Mouse (Mus musculus): ENCODE data around the gene Bdkrb2. TPM values are rescaled to one million over a fixed set of nuclear protein-coding genes. Genes with fewer than 3 reads are reported as not detected.

Bdkrb2 gene
- polyA plus RNA-seq, 1 experiment from 2014 or later: 3.8 TPM

- ATAC-seq (ENCODE audit: insufficient number of reproducible peaks, low FRiP score, low TSS enrichment, low read depth): no peak
- WGBS: 94% methylated on average over 13 of the region's 13 CpGs
- Histone ChIP-seq H3K9ac (no peak overlapping the region), H3K27me3 (no peaks in the 10 kb centered on the region), H3K4me2 (no peak overlapping the region), H3K4me1 (no peaks in the 10 kb centered on the region), H3K9me3 (no peaks in the 10 kb centered on the region), H3K27ac (no peak overlapping the region), H3K4me3 (no peak overlapping the region), H3K36me3 (peaks cover 78% of the 10 kb centered on the region)
Measured at GRCm38 (mm10) chr12:105634374-105635067, 71.5 kb downstream of the Bdkrb2 start.

- Histone ChIP-seq H3K4me1 (no peaks in the 10 kb centered on the region), H3K9me3 (no peaks in the 10 kb centered on the region), H3K36me3 (peaks cover 92% of the 10 kb centered on the region), H3K27ac (no peak overlapping the region), H3K9ac (no peak overlapping the region), H3K4me3 (no peak overlapping the region), H3K4me2 (no peak overlapping the region), H3K27me3 (no peaks in the 10 kb centered on the region)
- no peak for ATAC-seq (ENCODE audit: insufficient number of reproducible peaks, low FRiP score, low TSS enrichment, low read depth)
- 92% methylated on average over 9 of the region's 9 CpGs for WGBS
Measured at GRCm38 (mm10) chr12:105636551-105636950, 73.5 kb downstream of the Bdkrb2 start.

GRCm38 (mm10) chr12:105637554-105637953 lies 74.5 kb downstream of the Bdkrb2 start:
- ATAC-seq (ENCODE audit: insufficient number of reproducible peaks, low FRiP score, low TSS enrichment, low read depth): no peak
- no peaks in the 10 kb centered on the region for H3K4me1 ChIP-seq
- no peak overlapping the region for H3K9ac ChIP-seq
- H3K27ac ChIP-seq: no peak overlapping the region
- peaks cover 96% of the 10 kb centered on the region for H3K36me3 ChIP-seq
- no peak overlapping the region for H3K4me3 ChIP-seq
- H3K4me2 ChIP-seq: no peak overlapping the region
- H3K27me3 ChIP-seq: no peaks in the 10 kb centered on the region
- 76% methylated on average over 4 of the region's 4 CpGs for WGBS
- no peaks in the 10 kb centered on the region for H3K9me3 ChIP-seq

GRCm38 (mm10) chr12:105642770-105643321 lies 79.8 kb downstream of the Bdkrb2 start:
- no peak overlapping the region for H3K4me2 ChIP-seq
- peaks cover 97% of the 10 kb centered on the region for H3K36me3 ChIP-seq
- no peaks in the 10 kb centered on the region for H3K4me1 ChIP-seq
- H3K9ac ChIP-seq: no peak overlapping the region
- ATAC-seq (ENCODE audit: insufficient number of reproducible peaks, low FRiP score, low TSS enrichment, low read depth): no peak
- no peak overlapping the region for H3K4me3 ChIP-seq
- H3K9me3 ChIP-seq: no peaks in the 10 kb centered on the region
- WGBS: 95% methylated on average over 11 of the region's 11 CpGs
- no peaks in the 10 kb centered on the region for H3K27me3 ChIP-seq
- H3K27ac ChIP-seq: no peak overlapping the region

Other genes starting within 250 kb of the Bdkrb2 start
- gene Tunar, start 229.4 kb upstream of the Bdkrb2 start, polyA plus RNA-seq (2015; fragmentation: Nextera tagmentation; extraction: Ambion mirVana): 0.17 and 0.19 TPM in 2 replicates
- gene D430019H16Rik, start 109.4 kb upstream of the Bdkrb2 start, polyA plus RNA-seq (2015; fragmentation: Nextera tagmentation; extraction: Ambion mirVana): 1.4 and 2.0 TPM in 2 replicates
- 0.35 TPM in 1 of 2 replicates, not detected in the other for gene Bdkrb1, start 39.9 kb downstream of the Bdkrb2 start, polyA plus RNA-seq (2015; fragmentation: Nextera tagmentation; extraction: Ambion mirVana)
- 32.3 and 34.0 TPM in 2 replicates for gene Gskip, start 121.6 kb downstream of the Bdkrb2 start, polyA plus RNA-seq (2015; fragmentation: Nextera tagmentation; extraction: Ambion mirVana)
- gene Atg2b, start 122.0 kb downstream of the Bdkrb2 start, polyA plus RNA-seq (2015; fragmentation: Nextera tagmentation; extraction: Ambion mirVana): 12.9 and 13.6 TPM in 2 replicates
- gene Ak7, start 142.8 kb downstream of the Bdkrb2 start, polyA plus RNA-seq (2015; fragmentation: Nextera tagmentation; extraction: Ambion mirVana): 0.07 and 0.09 TPM in 2 replicates
- 184 and 185 TPM in 2 replicates for gene Papola, start 221.5 kb downstream of the Bdkrb2 start, polyA plus RNA-seq (2015; fragmentation: Nextera tagmentation; extraction: Ambion mirVana)

Measured in limb, embryonic 15.5 days (tissue).